Mouse (Mus musculus): ENCODE measurements around the gene Lrpprc.

The Lrpprc gene

DNA sequence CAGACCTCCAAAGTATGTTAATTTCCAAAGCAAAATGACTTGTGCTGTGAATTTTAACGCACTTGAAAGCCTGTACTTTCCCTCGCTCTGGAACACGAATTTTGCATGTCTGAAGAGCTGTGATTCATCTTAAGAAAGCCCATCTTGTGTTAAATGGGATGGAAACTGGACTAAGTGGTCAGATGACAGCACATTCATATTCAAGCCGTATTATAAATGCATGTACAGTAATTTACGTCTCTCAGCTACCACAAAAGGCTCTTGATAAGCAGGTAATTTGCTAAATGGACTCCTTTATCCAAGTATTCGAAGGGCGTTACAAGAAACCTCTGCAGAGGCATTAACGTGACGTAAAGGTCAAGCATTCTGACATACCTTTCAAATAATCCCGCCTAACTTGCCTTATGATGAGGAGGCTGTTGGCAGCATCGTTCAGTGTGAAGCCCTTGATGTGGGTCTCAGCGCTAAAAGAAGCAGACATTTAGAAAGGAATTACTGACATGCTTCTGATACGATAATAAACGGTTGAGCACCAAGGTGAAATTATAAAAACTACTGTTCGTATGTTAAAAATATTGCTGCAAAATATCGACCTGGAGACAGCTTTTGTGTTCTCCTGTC is 74.2 kb downstream of the Lrpprc start:
- no peak for DNase-seq (ENCODE audit: low read depth)

- DNase-seq (ENCODE audit: low read depth): no peak
Measured at GRCm38 (mm10) chr17:84714930-84715329, 75.7 kb downstream of the Lrpprc start.

GRCm38 (mm10) chr17:84713563-84714164 is 76.9 kb downstream of the Lrpprc start:
- no peak for DNase-seq (ENCODE audit: low read depth)

DNA sequence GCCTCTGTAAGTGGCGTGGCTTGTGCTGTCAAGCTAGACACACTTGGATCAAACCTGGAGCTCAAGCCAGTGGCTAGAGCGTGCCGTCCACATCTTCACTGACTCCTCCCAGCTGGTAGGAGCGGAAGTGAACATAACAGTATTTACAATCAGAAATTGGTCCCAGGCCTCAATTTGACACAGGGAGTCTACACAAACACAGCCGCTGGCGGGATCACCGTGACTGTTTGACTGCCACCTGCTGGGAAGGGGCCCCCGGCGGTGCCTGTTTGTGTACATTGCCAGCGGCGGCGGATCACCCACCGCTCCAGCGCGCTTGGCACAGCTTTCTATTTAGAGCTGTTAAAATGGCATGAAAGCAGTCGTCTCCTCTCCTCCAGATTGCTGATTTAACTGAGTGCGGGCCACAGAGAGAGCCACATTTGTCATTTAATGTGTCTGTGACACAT is 81.2 kb downstream of the Lrpprc start:
- no peak for DNase-seq (ENCODE audit: low read depth)

- DNase-seq (ENCODE audit: low read depth): no peak
Measured at GRCm38 (mm10) chr17:84708818-84709217, 81.8 kb downstream of the Lrpprc start.

DNA sequence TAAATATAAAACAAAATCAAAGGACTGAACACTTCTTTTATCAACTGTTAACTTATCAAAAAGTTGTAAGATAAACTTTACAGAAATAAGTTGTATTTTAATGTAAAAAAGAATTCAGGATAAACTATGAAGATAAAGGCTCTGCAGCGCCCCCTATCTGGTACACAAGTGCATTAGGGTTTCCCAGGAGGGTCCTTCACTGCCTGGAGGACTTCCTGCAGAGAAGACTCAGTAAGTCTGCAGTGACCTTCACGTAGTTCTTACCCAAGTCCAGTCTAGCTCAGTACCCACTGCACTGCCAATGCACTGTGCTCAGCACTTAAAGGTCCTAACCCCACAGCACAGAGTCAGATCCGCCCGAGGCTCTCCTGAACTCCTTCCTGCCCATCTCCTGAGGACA is 83.2 kb downstream of the Lrpprc start:
- peak; percentile 30 for DNase-seq (ENCODE audit: low read depth)

- peak; percentile 54 for DNase-seq (ENCODE audit: low read depth)
Measured at GRCm38 (mm10) chr17:84698727-84699126, 91.9 kb downstream of the Lrpprc start.

GRCm38 (mm10) chr17:84696537-84696936 is 94.1 kb downstream of the Lrpprc start:
- DNase-seq (ENCODE audit: low read depth): no peak

- DNase-seq (ENCODE audit: low read depth): no peak
Measured at GRCm38 (mm10) chr17:84693741-84694140, 96.8 kb downstream of the Lrpprc start.

GRCm38 (mm10) chr17:84690111-84690510 is 100.5 kb downstream of the Lrpprc start:
- DNase-seq (ENCODE audit: low read depth): no peak

DNA sequence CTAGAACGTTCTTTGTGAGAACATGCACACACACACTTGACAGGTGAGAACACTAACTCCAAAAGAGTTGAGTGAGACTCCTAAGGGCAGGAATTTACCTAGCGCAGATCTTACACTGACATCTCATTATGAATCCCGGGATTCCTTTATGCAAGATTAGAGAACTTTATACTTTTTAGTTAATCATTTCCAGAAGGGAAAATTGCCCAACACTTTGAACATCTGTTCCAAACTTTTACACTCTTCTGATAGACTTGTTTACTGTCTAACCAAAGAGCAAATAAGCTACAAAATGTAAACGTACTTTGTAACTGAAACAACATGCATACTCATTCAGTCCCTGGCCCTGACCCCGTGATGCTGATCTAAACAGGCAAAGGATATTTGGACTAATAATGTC is 101.3 kb downstream of the Lrpprc start:
- DNase-seq (ENCODE audit: low read depth): no peak

- DNase-seq (ENCODE audit: low read depth): no peak
Measured at GRCm38 (mm10) chr17:84688834-84689233, 101.8 kb downstream of the Lrpprc start.

GRCm38 (mm10) chr17:84687994-84688393 is 102.6 kb downstream of the Lrpprc start:
- DNase-seq (ENCODE audit: low read depth): no peak

DNA sequence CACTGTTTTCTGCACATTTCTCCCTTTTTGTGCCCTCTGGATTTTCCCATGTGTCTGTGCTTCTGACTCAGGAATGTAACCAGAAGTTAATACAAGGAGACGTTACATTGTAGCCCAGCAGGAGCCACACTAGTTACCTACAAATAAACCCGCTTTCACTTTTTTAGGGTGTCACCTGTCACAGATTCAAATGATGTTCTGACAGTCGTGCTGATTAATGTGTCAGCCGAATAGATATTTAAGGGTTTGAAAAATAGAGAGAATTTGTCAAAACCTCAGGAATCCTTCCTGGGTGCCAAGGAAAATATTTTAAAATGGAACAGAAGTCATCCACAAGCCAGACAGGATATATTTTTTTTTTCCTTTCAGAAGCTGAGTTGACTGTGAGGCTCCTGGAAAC is 105.3 kb downstream of the Lrpprc start:
- no peak for DNase-seq (ENCODE audit: low read depth)

DNA sequence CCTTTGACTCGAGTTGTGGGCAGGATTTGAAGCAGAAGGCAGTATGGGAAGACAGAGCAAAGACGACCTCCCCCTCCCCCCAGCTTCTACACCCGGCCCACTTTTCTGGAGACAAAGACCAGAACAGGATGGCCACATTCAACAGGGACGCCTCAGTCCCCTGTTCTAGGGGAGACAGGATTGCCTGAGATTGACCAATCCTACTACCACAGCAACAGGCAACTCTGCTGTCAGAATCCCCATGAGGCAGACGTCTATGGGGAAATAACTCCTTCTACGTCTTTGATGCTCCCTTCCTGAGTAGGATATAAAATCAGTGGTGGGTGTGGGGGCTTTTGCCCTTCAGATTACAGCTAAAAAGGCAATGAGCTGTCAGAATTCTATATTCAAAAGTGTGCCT is 106.3 kb downstream of the Lrpprc start:
- DNase-seq (ENCODE audit: low read depth): no peak

- no peak for DNase-seq (ENCODE audit: low read depth)
Measured at GRCm38 (mm10) chr17:84682734-84683717, 107.6 kb downstream of the Lrpprc start, which contains the start of gene Abcg5. TSS of gene Abcg5 (minus strand) at chr17:84683011.

DNA sequence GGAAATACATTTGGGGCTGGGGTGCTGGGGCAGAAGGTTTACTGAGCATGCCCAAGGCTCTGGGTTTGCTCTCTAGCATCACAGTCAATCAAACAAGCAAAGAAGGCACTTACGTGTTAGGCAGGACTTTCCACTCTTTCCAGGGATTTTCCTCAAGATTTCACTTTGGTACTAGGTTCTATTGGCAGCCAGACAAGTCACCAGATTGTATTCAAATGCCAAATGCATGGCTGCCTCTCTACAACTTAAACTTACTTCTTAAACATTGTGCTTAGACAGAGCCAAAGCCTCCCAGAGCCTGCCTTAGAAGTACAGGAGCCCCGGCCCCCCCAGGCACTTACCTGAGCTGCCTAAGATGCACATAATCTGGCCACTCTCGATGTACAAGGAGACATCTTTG is 108.9 kb downstream of the Lrpprc start:
- no peak for DNase-seq (ENCODE audit: low read depth)

GRCm38 (mm10) chr17:84677595-84677994 is 113.0 kb downstream of the Lrpprc start:
- no peak for DNase-seq (ENCODE audit: low read depth)

DNA sequence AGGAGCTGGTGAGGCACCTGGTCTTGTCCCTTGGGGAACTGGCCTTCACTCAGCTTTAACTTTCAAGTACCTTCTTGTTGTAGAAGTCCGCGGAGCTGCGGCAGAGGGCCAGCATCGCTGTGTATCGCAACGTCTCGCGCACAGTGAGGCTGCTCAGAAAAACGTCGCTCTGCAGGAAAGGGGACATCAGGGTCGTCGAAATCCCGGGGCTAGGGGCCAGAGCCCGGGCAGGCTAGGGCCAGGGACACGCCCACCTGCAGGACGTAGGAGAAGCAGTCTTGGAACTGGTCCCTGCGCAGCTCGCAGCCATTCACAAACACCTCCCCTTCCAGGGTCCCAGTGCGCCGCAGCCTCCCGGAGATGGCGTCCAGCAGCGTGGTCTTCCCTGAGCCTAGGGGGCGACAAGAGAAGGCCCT is 114.6 kb downstream of the Lrpprc start, which contains the start of gene Abcg8:
Gene Abcg8 (plus strand): TSS at position 352 of the 416 bp plus-strand sequence.
- DNase-seq (ENCODE audit: low read depth): no peak

- no peak for DNase-seq (ENCODE audit: low read depth)
Measured at GRCm38 (mm10) chr17:84675204-84675603, 115.4 kb downstream of the Lrpprc start.

GRCm38 (mm10) chr17:84674048-84674447 is 116.5 kb downstream of the Lrpprc start:
- no peak for DNase-seq (ENCODE audit: low read depth)
